Mouse (Mus musculus) heart, embryonic 10.5 days (tissue): ENCODE measurements at regions not wholly inside any gene's neighbourhood (a gene's known extent, or its start where the extent isn't known, plus 50 kb on each side); places are given as distances from the start of the nearest gene placed in this dataset.

Experiments
- DNase-seq: peaks from one replicate; pipeline ENCODE4 v3.0.0-alpha.2; 2017; ENCODE audit warnings: low spot score
- H3K27ac ChIP-seq: fragments of 300-500 bp; sonication (generic); 2 replicates; pipeline ENCODE4 v1.5.1; 2016; ENCODE audit warnings: mild to moderate bottlenecking
- H3K27me3 ChIP-seq: fragments of 300-500 bp; sonication (generic); 2 replicates; pipeline ENCODE4 v1.6.1; 2016; ENCODE audit warnings: mild to moderate bottlenecking; ENCODE audit not compliant: poor library complexity, insufficient read depth, severe bottlenecking
- H3K36me3 ChIP-seq: fragments of 300-500 bp; sonication (generic); 2 replicates; pipeline ENCODE4 v1.6.1; 2016; ENCODE audit warnings: mild to moderate bottlenecking, moderate library complexity
- H3K4me1 ChIP-seq: fragments of 300-500 bp; sonication (generic); 2 replicates; pipeline ENCODE4 v1.6.1; 2016; ENCODE audit warnings: mild to moderate bottlenecking
- H3K4me3 ChIP-seq: fragments of 300-500 bp; sonication (generic); 2 replicates; pipeline ENCODE4 v1.5.1; 2016; ENCODE audit warnings: mild to moderate bottlenecking, moderate library complexity
- H3K9me3 ChIP-seq: fragments of 300-500 bp; sonication (generic); 2 replicates; pipeline ENCODE4 v1.6.1; 2016; ENCODE audit warnings: mild to moderate bottlenecking, moderate library complexity
- WGBS: fragments of 180-500 bp; shearing (Covaris S2); methylation state at CpG from one replicate; pipeline ENCODE4 v1.1.7; 2016; 5-methylcytosine and 5-hydroxymethylcytosine counted together

- Histone ChIP-seq H3K27ac (no peak overlapping the region), H3K36me3 (no peaks in the 10 kb centered on the region), H3K4me3 (peak overlapping the region; percentile 53), H3K4me1 (peaks cover 5% of the 10 kb centered on the region; the same call in 1 of the 2 replicates), H3K9me3 (no peaks in the 10 kb centered on the region), H3K27me3 (peaks cover 46% of the 10 kb centered on the region)
- peak; percentile 80 for DNase-seq
- 18% methylated on average over 22 of the region's 22 CpGs for WGBS
These were observed 183.9 kb upstream of the Gm4791 start for GRCm38 (mm10) chr9:46814478-46815241.

GRCm38 (mm10) chr9:46810266-46810665 lies 188.3 kb upstream of the Gm4791 start:
- H3K4me3 ChIP-seq: no peak overlapping the region
- no peak overlapping the region for H3K27ac ChIP-seq
- DNase-seq: no peak
- H3K36me3 ChIP-seq: no peaks in the 10 kb centered on the region
- peaks cover 5% of the 10 kb centered on the region; the same call in 1 of the 2 replicates for H3K4me1 ChIP-seq
- WGBS: 77% methylated on average over 7 of the region's 7 CpGs
- no peaks in the 10 kb centered on the region for H3K9me3 ChIP-seq
- peaks cover 39% of the 10 kb centered on the region for H3K27me3 ChIP-seq

DNA sequence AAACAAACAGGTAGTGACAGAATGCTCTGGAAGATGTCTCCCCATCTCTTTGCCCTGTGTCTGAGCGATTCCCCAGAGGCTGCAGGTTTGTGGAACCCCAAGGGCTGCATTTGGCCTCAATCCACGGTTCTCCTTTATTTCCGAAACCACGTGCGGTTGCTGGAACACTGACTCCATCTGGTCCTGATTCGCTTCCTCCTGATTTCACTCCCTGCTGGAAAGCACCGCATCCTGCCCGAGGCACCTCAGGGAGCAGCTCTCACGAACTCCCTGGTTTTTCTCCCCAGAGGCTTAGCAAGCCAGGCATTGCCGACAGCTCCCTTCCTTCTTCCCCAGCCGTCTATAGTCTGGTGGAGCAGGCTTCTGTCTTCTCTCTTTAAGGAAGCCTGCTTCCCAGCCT lies 203.1 kb upstream of the Gm4791 start:
- no peaks in the 10 kb centered on the region for H3K9me3 ChIP-seq
- no peaks in the 10 kb centered on the region for H3K36me3 ChIP-seq
- peaks cover 4% of the 10 kb centered on the region; the same call in 1 of the 2 replicates for H3K27me3 ChIP-seq
- no peak for DNase-seq
- H3K4me1 ChIP-seq: no peaks in the 10 kb centered on the region
- WGBS: 70% methylated on average over 11 of the region's 11 CpGs
- H3K27ac ChIP-seq: no peak overlapping the region
- H3K4me3 ChIP-seq: no peak overlapping the region

DNA sequence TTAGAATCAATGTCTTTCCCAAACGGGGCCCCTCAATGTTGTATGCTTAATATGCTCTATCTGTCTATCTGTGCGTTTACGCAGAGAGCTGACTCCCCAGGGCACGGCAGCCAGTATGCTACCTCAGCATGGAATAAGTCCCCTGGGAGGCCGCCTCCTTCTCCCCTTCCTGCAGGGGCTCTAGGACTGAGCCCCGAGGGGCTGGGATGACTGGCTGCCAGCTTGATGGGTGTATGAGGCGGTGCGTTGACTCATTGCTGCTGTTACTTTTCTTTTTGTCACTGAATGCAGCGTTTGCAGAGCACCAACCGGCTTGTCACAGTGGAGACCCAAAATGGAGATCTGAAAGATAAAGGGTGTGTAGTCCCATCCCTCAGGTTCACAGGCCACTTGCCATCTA lies 209.5 kb upstream of the Gm4791 start:
- H3K4me1 ChIP-seq: no peaks in the 10 kb centered on the region
- no peak overlapping the region for H3K27ac ChIP-seq
- no peaks in the 10 kb centered on the region for H3K36me3 ChIP-seq
- no peak for DNase-seq
- no peaks in the 10 kb centered on the region for H3K9me3 ChIP-seq
- peaks cover 4% of the 10 kb centered on the region; the same call in 1 of the 2 replicates for H3K27me3 ChIP-seq
- no peak overlapping the region for H3K4me3 ChIP-seq
- 75% methylated on average over 10 of the region's 10 CpGs for WGBS

- no peak for DNase-seq
- Histone ChIP-seq H3K9me3 (no peaks in the 10 kb centered on the region), H3K27me3 (peaks cover 4% of the 10 kb centered on the region; the same call in 1 of the 2 replicates), H3K4me3 (no peak overlapping the region), H3K36me3 (no peaks in the 10 kb centered on the region), H3K4me1 (no peaks in the 10 kb centered on the region), H3K27ac (no peak overlapping the region)
- WGBS: 85% methylated on average over 5 of the region's 5 CpGs
These were observed 210.1 kb upstream of the Gm4791 start for GRCm38 (mm10) chr9:46788456-46788855.

- DNase-seq: no peak
- peaks cover 7% of the 10 kb centered on the region; the same call in 1 of the 2 replicates for H3K27me3 ChIP-seq
- no peak overlapping the region for H3K27ac ChIP-seq
- H3K4me3 ChIP-seq: no peak overlapping the region
- no peaks in the 10 kb centered on the region for H3K9me3 ChIP-seq
- 82% methylated on average over 17 of the region's 17 CpGs for WGBS
- no peaks in the 10 kb centered on the region for H3K36me3 ChIP-seq
- H3K4me1 ChIP-seq: no peaks in the 10 kb centered on the region
These were observed 214.1 kb upstream of the Gm4791 start for GRCm38 (mm10) chr9:46784355-46784975.

GRCm38 (mm10) chr9:46783597-46784354 lies 214.8 kb upstream of the Gm4791 start:
- H3K36me3 ChIP-seq: no peaks in the 10 kb centered on the region
- no peak for DNase-seq
- H3K27me3 ChIP-seq: peaks cover 7% of the 10 kb centered on the region; the same call in 1 of the 2 replicates
- no peaks in the 10 kb centered on the region for H3K9me3 ChIP-seq
- 83% methylated on average over 12 of the region's 12 CpGs for WGBS
- H3K4me3 ChIP-seq: no peak overlapping the region
- no peaks in the 10 kb centered on the region for H3K4me1 ChIP-seq
- no peak overlapping the region for H3K27ac ChIP-seq

DNA sequence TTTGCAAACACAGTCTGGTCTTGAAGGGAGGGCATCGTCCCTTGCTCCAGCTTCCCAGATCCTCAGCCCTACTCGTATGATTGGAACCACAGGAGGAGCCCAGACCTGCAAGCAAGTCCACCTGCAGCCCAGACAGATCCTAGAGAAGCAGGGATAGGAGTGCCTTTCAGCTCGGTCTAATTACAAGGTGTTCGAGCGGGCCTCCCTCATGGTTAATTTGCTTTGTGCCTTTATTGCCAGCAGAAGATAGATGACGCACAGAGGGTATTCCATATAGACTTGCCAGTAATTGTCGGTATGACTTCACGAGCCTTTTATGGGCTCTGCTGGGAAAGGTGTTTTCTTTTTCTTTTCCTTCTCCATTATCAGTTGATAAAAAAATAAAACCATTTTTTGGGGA lies 216.9 kb upstream of the Gm4791 start:
- Histone ChIP-seq H3K9me3 (no peaks in the 10 kb centered on the region), H3K27me3 (peaks cover 7% of the 10 kb centered on the region; the same call in 1 of the 2 replicates), H3K27ac (no peak overlapping the region), H3K4me3 (no peak overlapping the region), H3K4me1 (no peaks in the 10 kb centered on the region), H3K36me3 (no peaks in the 10 kb centered on the region)
- 86% methylated on average over 8 of the region's 8 CpGs for WGBS
- DNase-seq: no peak

DNA sequence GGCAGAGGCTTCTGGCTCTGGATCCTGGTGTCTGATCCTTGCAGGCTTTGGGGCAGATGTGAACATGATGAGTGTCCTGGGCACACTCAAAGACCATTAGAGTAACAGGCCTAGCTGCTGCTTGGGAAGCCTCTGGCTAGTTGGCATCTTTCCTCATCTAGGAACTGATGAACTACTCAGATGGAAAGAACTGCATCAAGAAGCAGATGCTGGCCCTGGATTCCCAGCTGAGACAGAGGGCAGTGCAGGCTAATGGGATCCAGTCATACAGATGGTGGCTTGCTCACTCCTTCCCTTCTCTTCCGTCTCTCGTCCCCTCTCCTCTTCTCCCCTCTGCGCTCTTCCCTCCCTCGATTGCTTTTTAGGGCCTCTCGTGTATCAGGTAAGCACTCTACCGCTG lies 219.8 kb upstream of the Gm4791 start:
- H3K27ac ChIP-seq: no peak overlapping the region
- no peaks in the 10 kb centered on the region for H3K36me3 ChIP-seq
- peaks cover 16% of the 10 kb centered on the region; the same call in 1 of the 2 replicates for H3K27me3 ChIP-seq
- no peaks in the 10 kb centered on the region for H3K4me1 ChIP-seq
- DNase-seq: no peak
- H3K4me3 ChIP-seq: no peak overlapping the region
- WGBS: 84% methylated on average over 6 of the region's 6 CpGs
- no peaks in the 10 kb centered on the region for H3K9me3 ChIP-seq

DNA sequence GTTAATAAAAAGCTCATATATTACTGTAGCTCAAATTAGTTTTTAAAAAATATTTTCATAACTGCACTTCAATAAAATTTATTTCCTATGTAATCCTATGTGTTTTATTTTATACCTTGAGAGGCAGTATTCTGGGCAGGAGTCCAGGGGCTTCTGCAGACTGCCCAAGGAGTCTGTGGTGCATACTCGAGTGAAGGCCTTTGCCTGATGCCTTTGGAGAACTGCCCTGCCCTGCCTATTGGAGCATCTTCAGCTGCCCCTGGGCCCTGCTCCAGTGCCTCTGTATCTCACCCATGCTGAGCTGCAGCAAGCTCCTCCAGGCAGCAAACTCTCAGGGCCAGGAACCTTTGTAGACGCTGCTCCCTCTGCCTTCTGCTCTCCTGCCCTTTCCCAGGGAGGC lies 223.7 kb upstream of the Gm4791 start:
- H3K9me3 ChIP-seq: no peaks in the 10 kb centered on the region
- no peak overlapping the region for H3K27ac ChIP-seq
- no peaks in the 10 kb centered on the region for H3K4me1 ChIP-seq
- no peak overlapping the region for H3K4me3 ChIP-seq
- no peaks in the 10 kb centered on the region for H3K36me3 ChIP-seq
- WGBS: 74% methylated on average over 2 of the region's 2 CpGs
- no peak for DNase-seq
- H3K27me3 ChIP-seq: peaks cover 12% of the 10 kb centered on the region; the same call in 1 of the 2 replicates

GRCm38 (mm10) chr9:46760247-46760646 lies 238.3 kb upstream of the Gm4791 start:
- 59% methylated on average over 4 of the region's 4 CpGs for WGBS
- Histone ChIP-seq H3K27ac (no peak overlapping the region), H3K4me3 (no peak overlapping the region), H3K27me3 (peaks cover 7% of the 10 kb centered on the region; the same call in 1 of the 2 replicates), H3K36me3 (no peaks in the 10 kb centered on the region), H3K9me3 (no peaks in the 10 kb centered on the region), H3K4me1 (no peaks in the 10 kb centered on the region; the same call in 1 of the 2 replicates)
- DNase-seq: no peak

- Histone ChIP-seq H3K9me3 (no peaks in the 10 kb centered on the region), H3K36me3 (no peaks in the 10 kb centered on the region), H3K4me3 (no peak overlapping the region), H3K27ac (no peak overlapping the region), H3K27me3 (peaks cover 7% of the 10 kb centered on the region; the same call in 1 of the 2 replicates), H3K4me1 (peaks cover 2% of the 10 kb centered on the region; the same call in 1 of the 2 replicates)
- 68% methylated on average over 6 of the region's 6 CpGs for whole genome bisulfite sequencing
- DNase-seq: no peak
These were observed 241.4 kb upstream of the Gm4791 start for GRCm38 (mm10) chr9:46757005-46757672.
